Mouse (Mus musculus): ENCODE measurements around the gene Mettl2.

GRCm38 (mm10) chr11:105166780-105167179 is 40.6 kb downstream of the Mettl2 start:
- TF ChIP-seq CTCF (IDR thresholded peaks at IDR 0.05; ENCODE audit: extremely low read depth, insufficient read length, insufficient replicate concordance, low read depth, low read length): no peak
- TF ChIP-seq POLR2A (IDR thresholded peaks at IDR 0.05; ENCODE audit: low read depth, low read length): no peak
